Mouse (Mus musculus): Measurements from ENCODE around the gene Trim2.

- no peak for TF ChIP-seq CTCF (IDR thresholded peaks at IDR 0.05; ENCODE audit: borderline replicate concordance, insufficient read depth, low read length)
- no peak for TF ChIP-seq POLR2A (IDR thresholded peaks at IDR 0.05; ENCODE audit: low read depth, low read length)
Measured at GRCm38 (mm10) chr3:84264395-84264794, 42.3 kb downstream of the Trim2 start.
